Mouse (Mus musculus): ENCODE measurements around the gene Gm5105. TPM values are rescaled to one million over a fixed set of nuclear protein-coding genes. Genes with fewer than 3 reads are reported as not detected.

The Gm5105 gene
- not detected in 2 replicates for polyA plus RNA-seq (2012)

- TF ChIP-seq TAL1 (IDR thresholded peaks at IDR 0.05; ENCODE audit: low read length) (no peak), GATA1 (IDR thresholded peaks at IDR 0.05; ENCODE audit: low read length) (no peak)
- H3K4me1 ChIP-seq (ENCODE audit: control insufficient read depth): no peaks in the 10 kb centered on the region
- no peaks in the 10 kb centered on the region for H3K27me3 ChIP-seq (ENCODE audit: control insufficient read depth)
- H3K36me3 ChIP-seq (ENCODE audit: control insufficient read depth): no peaks in the 10 kb centered on the region
- no peaks in the 10 kb centered on the region for H3K9me3 ChIP-seq (ENCODE audit: control insufficient read depth, low read length)
- no peak within 1 kb of the TSS for H3K4me3 ChIP-seq (replicated peaks)
Observed at GRCm38 (mm10) chr3:138067288-138067687, at the start of gene Gm5105. Gm5105 (minus strand) TSS chr3:138067388.

GRCm38 (mm10) chr3:138116871-138117270 lies 49.7 kb upstream of the Gm5105 start:
- H3K27me3 ChIP-seq (ENCODE audit: control insufficient read depth): no peaks in the 10 kb centered on the region
- H3K4me1 ChIP-seq (ENCODE audit: control insufficient read depth): no peaks in the 10 kb centered on the region
- H3K4me3 ChIP-seq (replicated peaks): no peak overlapping the region
- H3K9me3 ChIP-seq (ENCODE audit: control insufficient read depth, low read length): no peaks in the 10 kb centered on the region
- no peaks in the 10 kb centered on the region; the same call in 1 of the 2 replicates for H3K36me3 ChIP-seq (ENCODE audit: control insufficient read depth)
- no peak for TF ChIP-seq GATA1 (IDR thresholded peaks at IDR 0.05; ENCODE audit: low read length)
- TF ChIP-seq TAL1 (IDR thresholded peaks at IDR 0.05; ENCODE audit: low read length): no peak

GRCm38 (mm10) chr3:138114106-138114505 lies 46.9 kb upstream of the Gm5105 start:
- Histone ChIP-seq H3K4me3 (replicated peaks) (no peak overlapping the region), H3K36me3 (ENCODE audit: control insufficient read depth) (peaks cover 6% of the 10 kb centered on the region; the same call in 1 of the 2 replicates), H3K27me3 (ENCODE audit: control insufficient read depth) (no peaks in the 10 kb centered on the region), H3K9me3 (ENCODE audit: control insufficient read depth, low read length) (no peaks in the 10 kb centered on the region), H3K4me1 (ENCODE audit: control insufficient read depth) (no peaks in the 10 kb centered on the region)
- TF ChIP-seq GATA1 (IDR thresholded peaks at IDR 0.05; ENCODE audit: low read length): no peak
- no peak for TF ChIP-seq TAL1 (IDR thresholded peaks at IDR 0.05; ENCODE audit: low read length)

- TF ChIP-seq GATA1 (IDR thresholded peaks at IDR 0.05; ENCODE audit: low read length): no peak
- Histone ChIP-seq H3K4me3 (replicated peaks) (no peak overlapping the region), H3K36me3 (ENCODE audit: control insufficient read depth) (peaks cover 6% of the 10 kb centered on the region; the same call in 1 of the 2 replicates), H3K4me1 (ENCODE audit: control insufficient read depth) (no peaks in the 10 kb centered on the region), H3K27me3 (ENCODE audit: control insufficient read depth) (no peaks in the 10 kb centered on the region), H3K9me3 (ENCODE audit: control insufficient read depth, low read length) (no peaks in the 10 kb centered on the region)
Observed at GRCm38 (mm10) chr3:138110910-138111782, 44.0 kb upstream of the Gm5105 start.

GRCm38 (mm10) chr3:138106887-138107286 lies 39.7 kb upstream of the Gm5105 start:
- H3K27me3 ChIP-seq (ENCODE audit: control insufficient read depth): no peaks in the 10 kb centered on the region
- H3K9me3 ChIP-seq (ENCODE audit: control insufficient read depth, low read length): no peaks in the 10 kb centered on the region
- H3K4me1 ChIP-seq (ENCODE audit: control insufficient read depth): no peaks in the 10 kb centered on the region
- peaks cover 8% of the 10 kb centered on the region; the same call in 1 of the 2 replicates for H3K36me3 ChIP-seq (ENCODE audit: control insufficient read depth)
- TF ChIP-seq GATA1 (IDR thresholded peaks at IDR 0.05; ENCODE audit: low read length): no peak
- TF ChIP-seq TAL1 (IDR thresholded peaks at IDR 0.05; ENCODE audit: low read length): no peak
- H3K4me3 ChIP-seq (replicated peaks): no peak overlapping the region

- H3K36me3 ChIP-seq (ENCODE audit: control insufficient read depth): peaks cover 2% of the 10 kb centered on the region; the same call in 1 of the 2 replicates
- H3K9me3 ChIP-seq (ENCODE audit: control insufficient read depth, low read length): no peaks in the 10 kb centered on the region
- no peak for TF ChIP-seq TAL1 (IDR thresholded peaks at IDR 0.05; ENCODE audit: low read length)
- no peak for TF ChIP-seq GATA1 (IDR thresholded peaks at IDR 0.05; ENCODE audit: low read length)
- no peaks in the 10 kb centered on the region for H3K27me3 ChIP-seq (ENCODE audit: control insufficient read depth)
- H3K4me1 ChIP-seq (ENCODE audit: control insufficient read depth): no peaks in the 10 kb centered on the region
- H3K4me3 ChIP-seq (replicated peaks): no peak overlapping the region
Observed at GRCm38 (mm10) chr3:138105056-138105455, 37.9 kb upstream of the Gm5105 start.

GRCm38 (mm10) chr3:138103690-138104089 lies 36.5 kb upstream of the Gm5105 start:
- no peaks in the 10 kb centered on the region for H3K9me3 ChIP-seq (ENCODE audit: control insufficient read depth, low read length)
- peaks cover 2% of the 10 kb centered on the region; the same call in 1 of the 2 replicates for H3K36me3 ChIP-seq (ENCODE audit: control insufficient read depth)
- H3K4me1 ChIP-seq (ENCODE audit: control insufficient read depth): no peaks in the 10 kb centered on the region
- no peak overlapping the region for H3K4me3 ChIP-seq (replicated peaks)
- TF ChIP-seq TAL1 (IDR thresholded peaks at IDR 0.05; ENCODE audit: low read length) (no peak), GATA1 (IDR thresholded peaks at IDR 0.05; ENCODE audit: low read length) (no peak)
- no peaks in the 10 kb centered on the region for H3K27me3 ChIP-seq (ENCODE audit: control insufficient read depth)

GRCm38 (mm10) chr3:138101936-138102335 lies 34.7 kb upstream of the Gm5105 start:
- Histone ChIP-seq H3K4me1 (ENCODE audit: control insufficient read depth) (no peaks in the 10 kb centered on the region), H3K27me3 (ENCODE audit: control insufficient read depth) (no peaks in the 10 kb centered on the region), H3K4me3 (replicated peaks) (no peak overlapping the region), H3K36me3 (ENCODE audit: control insufficient read depth) (peaks cover 2% of the 10 kb centered on the region; the same call in 1 of the 2 replicates), H3K9me3 (ENCODE audit: control insufficient read depth, low read length) (no peaks in the 10 kb centered on the region)
- TF ChIP-seq TAL1 (IDR thresholded peaks at IDR 0.05; ENCODE audit: low read length): no peak
- no peak for TF ChIP-seq GATA1 (IDR thresholded peaks at IDR 0.05; ENCODE audit: low read length)

GRCm38 (mm10) chr3:138097718-138098117 lies 30.5 kb upstream of the Gm5105 start:
- TF ChIP-seq TAL1 (IDR thresholded peaks at IDR 0.05; ENCODE audit: low read length): no peak
- TF ChIP-seq GATA1 (IDR thresholded peaks at IDR 0.05; ENCODE audit: low read length): no peak
- no peaks in the 10 kb centered on the region for H3K9me3 ChIP-seq (ENCODE audit: control insufficient read depth, low read length)
- no peaks in the 10 kb centered on the region for H3K4me1 ChIP-seq (ENCODE audit: control insufficient read depth)
- H3K36me3 ChIP-seq (ENCODE audit: control insufficient read depth): peaks cover 2% of the 10 kb centered on the region; the same call in 1 of the 2 replicates
- H3K27me3 ChIP-seq (ENCODE audit: control insufficient read depth): no peaks in the 10 kb centered on the region
- no peak overlapping the region for H3K4me3 ChIP-seq (replicated peaks)
